13 mouse cellular contexts compared by ENCODE assay signal in the genomic region with DNA sequence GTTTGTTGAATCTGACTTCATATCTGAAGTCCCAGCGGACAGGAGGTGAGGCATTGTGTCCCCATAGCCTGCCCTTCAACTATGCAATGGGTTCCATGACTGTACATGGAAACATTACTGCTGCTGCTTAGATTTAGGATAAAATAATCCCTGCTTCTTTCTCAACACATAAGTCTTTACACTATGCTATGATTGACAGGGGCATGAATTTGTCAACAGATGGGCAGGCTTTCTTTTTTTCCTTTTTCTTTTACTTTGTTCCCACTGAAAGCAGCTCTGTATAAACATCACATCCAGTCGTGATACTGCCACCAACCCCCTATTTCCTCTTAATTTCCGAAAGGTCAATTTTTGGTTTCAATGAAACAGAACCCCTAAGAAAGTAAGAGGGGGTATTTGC. TPM values are rescaled to one million over a fixed set of nuclear protein-coding genes. Genes with fewer than 3 reads are reported as not detected.
"Had no signal": no experiment of that assay in that cellular context is flagged by ENCODE, and none has a peak within 500 bp of the region (broad histone marks: within the 10 kb centered on the region; RNA-seq: fewer than 3 reads in every experiment).

No protein-coding gene starts in this region.

- H3K9ac ChIP-seq: kidney, embryonic 15.5 days; liver, embryonic 13.5 days; liver, postnatal 0 days; lung, embryonic 15.5 days; neural tube, embryonic 13.5 days had no signal

- H3K27ac ChIP-seq: kidney, embryonic 15.5 days; left cerebral cortex, adult 2 months; liver, embryonic 13.5 days; lung, embryonic 15.5 days; neural tube, embryonic 13.5 days had no signal

- DNase-seq: kidney, adult 2 months; kidney, postnatal 14 days; liver; liver, embryonic 13.5 days; liver, postnatal 0 days; right cerebral cortex, adult 18-20 months; right cerebral cortex, postnatal 25 days; thymus, postnatal 36 days had no signal

- H3K4me2 ChIP-seq: kidney, embryonic 15.5 days; liver, embryonic 13.5 days; lung, embryonic 15.5 days; neural tube, embryonic 13.5 days had no signal

- H3K4me3 ChIP-seq: kidney, embryonic 15.5 days; left cerebral cortex, adult 2 months; liver, embryonic 13.5 days; lung, embryonic 15.5 days; neural tube, embryonic 13.5 days had no signal

- ATAC-seq: liver, postnatal 0 days had no signal

- H3K36me3 ChIP-seq: kidney, embryonic 15.5 days; liver, embryonic 13.5 days; lung, embryonic 15.5 days; neural tube, embryonic 13.5 days had no signal

- H3K9me3 ChIP-seq: kidney, embryonic 15.5 days; liver, embryonic 13.5 days; lung, embryonic 15.5 days; neural tube, embryonic 13.5 days had no signal

- H3K4me1 ChIP-seq: liver, embryonic 13.5 days; lung, embryonic 15.5 days had no signal

- H3K27me3 ChIP-seq: kidney, embryonic 15.5 days; liver, embryonic 13.5 days; lung, embryonic 15.5 days; neural tube, embryonic 13.5 days had no signal

RNA-seq across cellular contexts. Expression of a gene that starts 50.0 kb away (rescaled TPM):
- total RNA-seq: megakaryocyte-erythroid progenitor cell, adult 5-6 weeks had no signal
